Mouse (Mus musculus) 416B (cell line): ENCODE results near the gene Zfp598.
A peak's percentile ranks its signal among the peaks of the same experiment; 100 is the strongest.

Experiments used
- DNase-seq: peaks from one replicate; pipeline ENCODE4 v3.0.0; 2011; ENCODE audit warnings: low read depth

Gene Zfp598

GRCm38 (mm10) chr17:24722220-24722924 is 52.9 kb downstream of the Zfp598 start:
- peak; percentile 57 for DNase-seq

GRCm38 (mm10) chr17:24723122-24723880 is 53.8 kb downstream of the Zfp598 start:
- DNase-seq = peak; percentile 56

GRCm38 (mm10) chr17:24723881-24724180 is 54.3 kb downstream of the Zfp598 start:
- DNase-seq = peak; percentile 57

- peak; percentile 93 for DNase-seq
Observed at GRCm38 (mm10) chr17:24724184-24724583, 54.7 kb downstream of the Zfp598 start, which contains the start of gene Ndufb10. Gene Ndufb10 (minus strand): TSS chr17:24724478.

GRCm38 (mm10) chr17:24725637-24726390 is 56.3 kb downstream of the Zfp598 start:
- peak; percentile 51 for DNase-seq

GRCm38 (mm10) chr17:24727618-24728017 is 58.1 kb downstream of the Zfp598 start, which contains the start of gene Rpl3l:
Gene Rpl3l (plus strand): TSS chr17:24727820.
- DNase-seq = no peak

GRCm38 (mm10) chr17:24728184-24728583 is 58.7 kb downstream of the Zfp598 start:
- no peak for DNase-seq

GRCm38 (mm10) chr17:24729067-24729466 is 59.6 kb downstream of the Zfp598 start:
- no peak for DNase-seq

- DNase-seq = peak; percentile 46
Observed at GRCm38 (mm10) chr17:24730787-24731186, 61.3 kb downstream of the Zfp598 start.
